Mouse (Mus musculus) forebrain, embryonic 12.5 days (tissue): Measurements from ENCODE around the gene Tmprss13. TPM values are rescaled to one million over a fixed set of nuclear protein-coding genes. Genes with fewer than 3 reads are reported as not detected.

Source experiments
- ATAC-seq: fragments of 200-750 bp; cut with Nextera tagmentation; 2 replicates; pipeline ENCODE4 v1.8.0; 2017; ENCODE audit warnings: moderate TSS enrichment; ENCODE audit not compliant: low FRiP score
- H3K27ac ChIP-seq: fragments of 300-500 bp; sonication (generic); 2 replicates; pipeline ENCODE4 v1.5.1; 2016; ENCODE audit warnings: mild to moderate bottlenecking
- H3K27me3 ChIP-seq: fragments of 300-500 bp; sonication (generic); 2 replicates; pipeline ENCODE4 v1.6.1; 2016; ENCODE audit warnings: mild to moderate bottlenecking
- H3K36me3 ChIP-seq: fragments of 300-500 bp; sonication (generic); replicated peaks from 2 replicates; pipeline ENCODE4 v1.6.1; 2016; ENCODE audit warnings: mild to moderate bottlenecking
- H3K4me1 ChIP-seq: fragments of 300-500 bp; sonication (generic); 2 replicates; pipeline ENCODE4 v1.6.1; 2016
- H3K4me2 ChIP-seq: fragments of 300-500 bp; sonication (generic); 2 replicates; pipeline ENCODE4 v1.6.1; 2016; ENCODE audit warnings: mild to moderate bottlenecking, moderate library complexity
- H3K4me3 ChIP-seq: fragments of 300-500 bp; sonication (generic); replicated peaks from 2 replicates; pipeline ENCODE4 v1.5.1; 2016; ENCODE audit warnings: mild to moderate bottlenecking
- H3K9ac ChIP-seq: fragments of 300-500 bp; sonication (generic); 2 replicates; pipeline ENCODE4 v1.6.1; 2016; ENCODE audit warnings: mild to moderate bottlenecking
- H3K9me3 ChIP-seq: fragments of 300-500 bp; sonication (generic); 2 replicates; pipeline ENCODE4 v1.6.1; 2016
- WGBS: fragments of 180-500 bp; shearing (Covaris S2); methylation state at CpG from one replicate; pipeline ENCODE4 v1.1.7; 2016; 5-methylcytosine and 5-hydroxymethylcytosine counted together
- polyA plus RNA-seq: library from polyadenylated mRNA; unstranded; fragments of >200 nt; fragmentation: Nextera tagmentation; extraction: Ambion mirVana; gene quantifications from 2 replicates; pipeline ENCODE4 v1.2.1, GENCODE M21; 2016

Tmprss13 gene
- polyA plus RNA-seq, 1 experiment from 2014 or later = 0.08 TPM

DNA sequence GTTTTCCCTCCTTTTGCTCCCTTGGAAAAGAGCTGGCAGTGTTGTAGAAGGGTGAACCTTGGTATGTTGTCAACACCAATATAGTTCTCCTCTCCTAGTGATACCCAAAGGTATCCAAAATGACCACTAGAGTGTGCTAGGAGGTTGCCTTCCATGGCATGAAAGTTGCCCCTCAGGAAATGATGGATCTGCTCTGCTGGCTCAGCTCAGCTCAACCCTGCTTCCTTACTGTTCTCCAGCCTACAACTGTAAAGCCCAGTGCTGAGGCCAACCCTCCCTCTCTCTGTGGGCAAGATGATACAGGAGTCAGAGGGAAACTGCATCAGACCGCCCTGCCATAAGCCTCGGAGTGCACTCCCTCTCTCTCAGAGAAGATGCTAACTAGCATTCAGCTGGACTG is 26.6 kb downstream of the Tmprss13 start:
- no peak overlapping the region for H3K4me2 ChIP-seq
- no peak overlapping the region for H3K9ac ChIP-seq
- no peaks in the 10 kb centered on the region for H3K9me3 ChIP-seq
- ATAC-seq = no peak
- H3K4me1 ChIP-seq = no peaks in the 10 kb centered on the region
- H3K27me3 ChIP-seq = no peaks in the 10 kb centered on the region
- H3K27ac ChIP-seq = no peak overlapping the region
- 80% methylated on average over 2 of the region's 2 CpGs for WGBS
- no peak overlapping the region for H3K4me3 ChIP-seq
- H3K36me3 ChIP-seq = no peaks in the 10 kb centered on the region

DNA sequence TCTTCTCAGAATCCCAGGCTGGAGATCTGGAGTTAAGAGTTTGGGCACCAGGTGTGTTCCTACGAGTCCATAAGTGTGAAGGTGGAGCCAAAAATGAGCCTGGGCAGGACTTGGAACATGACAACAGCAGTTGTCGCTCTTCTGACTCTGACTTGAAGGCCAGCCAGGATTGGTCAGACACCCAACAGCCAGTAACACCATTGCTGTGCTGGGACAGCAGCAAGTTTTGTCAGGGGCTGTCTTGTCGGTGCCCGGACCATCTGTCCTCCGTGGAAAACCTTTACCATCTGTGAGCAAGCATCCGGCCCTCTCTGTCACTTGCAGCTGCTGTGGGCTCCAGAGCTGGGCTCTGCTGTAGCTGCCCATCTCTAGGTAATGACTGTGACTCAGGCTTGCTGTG is 27.4 kb downstream of the Tmprss13 start:
- Histone ChIP-seq H3K27ac (no peak overlapping the region), H3K9me3 (no peaks in the 10 kb centered on the region), H3K9ac (no peak overlapping the region), H3K4me3 (no peak overlapping the region), H3K4me2 (no peak overlapping the region), H3K36me3 (no peaks in the 10 kb centered on the region), H3K27me3 (no peaks in the 10 kb centered on the region), H3K4me1 (no peaks in the 10 kb centered on the region)
- WGBS = 87% methylated on average over 6 of the region's 6 CpGs
- ATAC-seq = no peak

DNA sequence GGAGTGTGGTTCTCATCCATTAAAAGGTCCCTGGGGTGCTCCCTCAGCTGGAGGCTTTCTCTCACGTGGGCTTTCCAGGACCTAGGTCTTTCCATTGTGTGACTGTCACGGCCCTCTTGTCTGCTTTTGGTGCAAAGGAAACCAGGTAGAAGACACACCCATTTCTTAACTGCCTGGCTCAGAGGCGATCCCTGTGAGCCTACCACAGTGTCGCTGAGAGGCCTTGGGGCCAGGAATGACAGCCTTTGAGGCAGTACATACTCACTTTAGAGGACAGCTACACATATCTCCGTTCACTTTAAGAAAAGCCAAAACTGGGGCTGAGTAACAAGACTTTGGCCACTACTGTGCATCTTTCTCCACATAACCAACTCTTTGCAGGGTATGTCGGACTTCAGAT is 29.7 kb downstream of the Tmprss13 start:
- 78% methylated on average over 6 of the region's 6 CpGs for WGBS
- H3K4me3 ChIP-seq = no peak overlapping the region
- H3K9ac ChIP-seq = no peak overlapping the region
- H3K9me3 ChIP-seq = no peaks in the 10 kb centered on the region
- H3K36me3 ChIP-seq = no peaks in the 10 kb centered on the region
- no peaks in the 10 kb centered on the region for H3K4me1 ChIP-seq
- no peaks in the 10 kb centered on the region for H3K27me3 ChIP-seq
- no peak overlapping the region for H3K27ac ChIP-seq
- no peak for ATAC-seq
- no peak overlapping the region for H3K4me2 ChIP-seq

DNA sequence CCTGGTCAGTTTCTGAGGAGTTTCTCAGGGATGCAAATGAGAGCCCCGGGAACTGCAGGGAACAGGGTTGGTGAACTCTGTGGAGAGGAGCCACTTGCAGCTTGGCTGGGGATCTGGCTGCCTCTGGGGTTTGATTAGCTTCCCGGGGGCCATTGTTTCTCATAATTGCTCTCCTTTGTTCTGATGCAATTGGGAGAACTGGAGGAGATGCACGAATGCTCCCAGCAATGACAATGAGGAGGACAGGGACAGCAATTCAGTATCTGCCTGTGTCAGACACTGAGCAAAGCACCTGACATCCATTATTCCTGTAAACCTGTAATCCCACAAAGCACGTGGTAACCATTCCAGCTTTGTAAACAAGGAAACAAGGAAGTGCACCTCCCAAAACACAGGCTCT is 30.3 kb downstream of the Tmprss13 start:
- Histone ChIP-seq H3K9me3 (no peaks in the 10 kb centered on the region), H3K4me2 (no peak overlapping the region), H3K27me3 (no peaks in the 10 kb centered on the region), H3K27ac (no peak overlapping the region), H3K4me3 (no peak overlapping the region), H3K4me1 (no peaks in the 10 kb centered on the region), H3K9ac (no peak overlapping the region), H3K36me3 (no peaks in the 10 kb centered on the region)
- ATAC-seq = no peak
- WGBS = 15% methylated on average over 4 of the region's 4 CpGs

DNA sequence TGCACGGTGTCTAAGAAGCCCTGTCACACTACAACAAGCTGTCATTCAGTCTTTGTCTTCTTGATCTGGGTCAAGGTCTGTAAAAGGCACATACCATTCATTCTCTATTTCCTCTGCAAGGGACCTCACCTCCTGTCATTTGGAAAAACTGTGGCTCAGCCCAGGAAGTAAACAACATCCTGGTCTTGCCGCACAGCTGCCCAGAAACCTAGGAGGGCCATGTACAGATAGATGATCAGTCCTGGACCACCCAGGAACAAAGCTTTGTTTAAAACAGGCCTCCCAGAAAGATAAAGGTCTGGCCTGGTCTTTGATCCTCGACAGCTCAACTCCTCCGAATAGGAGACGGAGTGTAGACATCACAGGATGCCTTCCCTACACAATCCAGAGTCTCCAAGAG is 31.0 kb downstream of the Tmprss13 start:
- 70% methylated on average over 5 of the region's 5 CpGs for WGBS
- Histone ChIP-seq H3K4me1 (no peaks in the 10 kb centered on the region), H3K27me3 (no peaks in the 10 kb centered on the region), H3K36me3 (no peaks in the 10 kb centered on the region), H3K4me3 (no peak overlapping the region), H3K4me2 (no peak overlapping the region), H3K9ac (no peak overlapping the region), H3K9me3 (no peaks in the 10 kb centered on the region), H3K27ac (no peak overlapping the region)
- ATAC-seq = no peak

DNA sequence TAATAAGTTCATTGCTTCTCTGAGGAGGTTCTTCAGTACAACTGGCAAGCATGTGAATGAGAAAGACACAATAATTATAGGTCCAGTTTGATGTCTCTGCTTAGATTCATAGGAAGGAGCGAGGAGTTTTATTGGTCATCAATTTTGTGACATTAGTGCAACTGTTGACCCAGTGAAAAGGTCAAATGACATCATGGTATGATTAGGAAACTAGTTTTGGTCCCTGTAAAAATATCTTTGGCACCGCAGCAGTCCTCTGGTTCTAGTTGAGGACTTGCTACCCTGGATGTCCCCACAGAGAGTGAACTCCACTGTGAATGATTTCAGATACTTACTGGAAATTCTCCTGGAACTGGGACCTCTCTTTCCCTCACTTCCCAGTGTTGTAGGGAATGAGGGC is 36.3 kb downstream of the Tmprss13 start:
- 87% methylated on average over 2 of the region's 2 CpGs for WGBS
- no peaks in the 10 kb centered on the region for H3K4me1 ChIP-seq
- H3K4me3 ChIP-seq = no peak overlapping the region
- no peaks in the 10 kb centered on the region for H3K9me3 ChIP-seq
- no peak overlapping the region for H3K27ac ChIP-seq
- H3K4me2 ChIP-seq = no peak overlapping the region
- 0 out of 2 replicates have a peak, but pooled peaks cover 6% of the 10 kb centered on the region for H3K27me3 ChIP-seq
- H3K36me3 ChIP-seq = no peaks in the 10 kb centered on the region
- H3K9ac ChIP-seq = no peak overlapping the region
- ATAC-seq = no peak

DNA sequence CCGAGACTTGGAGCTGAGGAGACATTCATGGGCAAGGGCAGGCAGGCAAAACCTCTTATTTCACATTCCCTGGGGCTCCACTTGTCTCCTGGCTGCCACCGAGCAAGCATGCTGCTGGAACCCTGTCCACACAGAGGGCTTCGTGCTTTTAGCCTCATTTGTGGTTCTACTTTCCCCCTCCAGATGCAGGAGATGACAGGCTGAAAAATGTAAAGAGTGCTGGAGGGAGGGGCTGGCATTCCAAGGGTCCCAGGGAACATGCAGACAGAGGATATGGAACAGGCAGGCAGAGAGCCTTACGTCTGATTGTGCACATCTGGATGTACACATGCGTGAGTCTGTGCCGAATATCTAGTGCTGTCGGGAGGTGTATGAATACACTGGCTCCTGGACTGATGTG is 39.5 kb downstream of the Tmprss13 start:
- Histone ChIP-seq H3K4me3 (no peak overlapping the region), H3K9ac (no peak overlapping the region), H3K4me2 (no peak overlapping the region), H3K9me3 (no peaks in the 10 kb centered on the region), H3K36me3 (no peaks in the 10 kb centered on the region), H3K4me1 (0 out of 2 replicates have a peak, but pooled peaks cover 2% of the 10 kb centered on the region), H3K27ac (no peak overlapping the region), H3K27me3 (0 out of 2 replicates have a peak, but pooled peaks cover 6% of the 10 kb centered on the region)
- no peak for ATAC-seq
- 82% methylated on average over 7 of the region's 7 CpGs for WGBS

DNA sequence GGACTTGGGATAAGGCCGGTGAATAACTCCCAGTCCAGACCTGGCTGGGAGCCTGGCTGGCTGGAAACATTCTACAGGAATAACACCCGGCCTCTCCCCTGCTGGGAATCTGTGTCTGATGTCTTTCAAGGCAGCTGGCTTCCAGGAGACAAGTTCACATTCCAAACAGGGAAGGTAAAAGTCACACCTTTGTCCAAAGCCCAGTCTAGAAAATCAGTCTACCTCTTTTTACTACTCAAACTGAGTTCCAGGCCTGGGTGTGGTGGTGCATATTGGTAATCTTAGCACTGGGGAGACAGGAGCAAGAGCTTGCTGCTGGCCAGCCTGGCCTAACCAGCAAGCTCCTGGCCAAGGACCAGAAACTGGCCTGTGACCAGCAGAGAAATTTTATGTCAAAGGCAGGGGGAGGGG is 43.2 kb downstream of the Tmprss13 start:
- Histone ChIP-seq H3K4me3 (no peak overlapping the region), H3K9me3 (no peaks in the 10 kb centered on the region), H3K9ac (no peak overlapping the region), H3K36me3 (no peaks in the 10 kb centered on the region), H3K27me3 (0 out of 2 replicates have a peak, but pooled peaks cover 10% of the 10 kb centered on the region), H3K4me1 (0 out of 2 replicates have a peak, but pooled peaks cover 2% of the 10 kb centered on the region), H3K27ac (no peak overlapping the region), H3K4me2 (no peak overlapping the region)
- no peak for ATAC-seq
- 45% methylated on average over 2 of the region's 2 CpGs for WGBS

DNA sequence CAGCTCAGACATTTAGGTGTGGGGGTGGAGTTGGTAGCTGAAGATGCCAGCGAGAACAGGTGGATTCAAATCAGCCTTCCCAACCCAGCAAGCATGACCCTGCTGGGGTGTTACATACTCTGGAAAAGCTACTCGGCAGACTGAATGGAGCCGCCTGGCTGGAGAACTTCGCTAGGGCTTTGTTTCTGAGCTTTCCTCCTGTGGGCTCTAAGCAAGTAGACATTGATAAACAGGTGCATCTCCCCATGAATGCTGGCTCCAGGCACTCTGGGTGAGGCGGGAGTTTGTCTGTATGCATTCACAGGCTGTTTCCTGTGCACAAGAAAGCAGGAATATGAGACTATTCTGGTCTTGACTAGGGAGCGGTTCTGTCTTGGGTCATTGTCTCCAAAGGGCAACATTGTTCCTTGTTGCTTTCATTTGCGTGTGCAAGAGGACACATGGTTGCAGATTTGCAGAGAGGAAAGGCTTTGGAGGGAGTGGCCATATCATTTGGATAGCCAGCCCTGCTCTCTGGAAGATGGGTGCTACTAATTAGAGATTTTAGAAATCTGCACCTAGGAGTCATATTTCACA is 44.8 kb downstream of the Tmprss13 start:
- H3K27me3 ChIP-seq = 0 out of 2 replicates have a peak, but pooled peaks cover 5% of the 10 kb centered on the region
- 0 out of 2 replicates have a peak, but pooled peaks cover 2% of the 10 kb centered on the region for H3K4me1 ChIP-seq
- H3K4me2 ChIP-seq = no peak overlapping the region
- 61% methylated on average over 7 of the region's 7 CpGs for WGBS
- no peak overlapping the region for H3K4me3 ChIP-seq
- no peak overlapping the region for H3K27ac ChIP-seq
- no peak overlapping the region for H3K9ac ChIP-seq
- no peaks in the 10 kb centered on the region for H3K36me3 ChIP-seq
- H3K9me3 ChIP-seq = no peaks in the 10 kb centered on the region
- ATAC-seq = no peak

DNA sequence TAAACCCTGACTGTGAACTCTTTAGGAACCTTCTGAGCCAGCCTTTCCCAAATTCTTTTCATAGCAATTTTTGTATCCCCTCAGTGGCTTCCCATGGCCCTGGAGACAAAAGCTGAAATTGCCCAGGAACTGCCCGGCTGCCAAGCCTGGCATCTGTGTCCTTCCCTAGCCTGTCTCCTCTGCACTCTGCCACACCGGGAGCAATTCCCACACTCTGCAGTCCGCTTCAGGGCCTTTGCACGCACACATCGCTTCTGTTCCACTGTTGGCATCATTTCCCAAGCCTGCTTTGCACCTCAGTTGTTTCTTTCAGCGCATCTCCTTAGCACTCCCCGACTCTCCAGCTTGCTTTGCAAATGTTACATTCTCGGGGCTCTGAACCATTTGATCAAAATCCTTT is 48.8 kb downstream of the Tmprss13 start:
- Histone ChIP-seq H3K9me3 (no peaks in the 10 kb centered on the region), H3K36me3 (no peaks in the 10 kb centered on the region), H3K4me2 (no peak overlapping the region), H3K9ac (no peak overlapping the region), H3K4me3 (no peak overlapping the region), H3K27ac (no peak overlapping the region), H3K4me1 (peaks cover 23% of the 10 kb centered on the region), H3K27me3 (0 out of 2 replicates have a peak, but pooled peaks cover 7% of the 10 kb centered on the region)
- WGBS = 77% methylated on average over 8 of the region's 8 CpGs
- no peak for ATAC-seq

DNA sequence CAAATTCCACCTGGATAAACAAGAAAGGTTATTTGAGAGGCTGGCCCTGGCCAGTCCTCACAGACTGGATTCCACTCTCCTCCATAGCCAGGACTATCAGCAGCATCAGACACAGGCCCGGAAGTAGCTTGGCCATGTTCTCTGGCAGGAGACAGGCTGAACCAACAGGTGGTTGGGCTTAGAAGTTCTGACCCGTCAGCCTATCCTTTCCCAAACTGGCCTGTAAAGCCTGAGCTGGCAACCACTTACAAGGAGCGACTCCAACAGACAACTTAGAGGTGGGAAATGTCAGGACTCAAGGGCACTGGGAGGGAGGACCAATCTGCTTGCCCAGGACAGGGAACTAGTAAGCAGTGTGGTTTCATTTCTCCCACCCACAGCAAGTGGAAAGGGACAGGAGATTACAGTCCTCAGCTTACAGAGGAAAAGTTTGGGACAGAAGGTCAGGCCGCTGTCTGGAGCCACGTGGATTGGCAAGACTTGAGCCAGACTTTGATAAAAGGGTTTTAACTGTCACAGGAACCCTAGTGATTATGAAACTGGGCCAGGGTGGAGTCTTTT is 49.5 kb downstream of the Tmprss13 start:
- Histone ChIP-seq H3K4me3 (no peak overlapping the region), H3K36me3 (no peaks in the 10 kb centered on the region), H3K4me2 (no peak overlapping the region), H3K9ac (no peak overlapping the region), H3K4me1 (peaks cover 23% of the 10 kb centered on the region), H3K27ac (no peak overlapping the region), H3K9me3 (no peaks in the 10 kb centered on the region), H3K27me3 (0 out of 2 replicates have a peak, but pooled peaks cover 7% of the 10 kb centered on the region)
- 77% methylated on average over 5 of the region's 5 CpGs for WGBS
- no peak for ATAC-seq

DNA sequence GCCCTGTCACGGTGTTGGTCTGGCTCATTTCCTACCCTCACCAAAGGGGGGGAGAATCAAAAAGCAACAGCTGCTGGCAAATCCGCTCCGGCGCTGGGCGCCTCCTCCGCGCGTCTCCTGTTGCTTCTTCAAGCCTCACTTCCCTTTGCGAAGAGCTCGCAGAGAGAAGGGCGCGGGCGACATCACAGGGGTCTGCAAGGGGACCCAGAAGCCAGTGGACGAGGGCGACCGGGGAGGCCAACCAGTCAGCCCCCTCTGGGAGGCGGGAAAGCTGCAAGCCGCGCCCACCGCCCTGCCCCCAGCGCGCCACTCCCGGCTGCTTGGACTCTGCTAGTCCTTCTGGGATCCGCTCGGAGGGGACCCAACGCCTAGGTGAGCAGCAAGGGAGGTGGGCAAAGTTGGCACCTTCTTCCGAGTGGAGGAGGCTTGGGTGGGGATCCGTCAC is 51.2 kb downstream of the Tmprss13 start, which contains the start of gene Fxyd6:
Fxyd6 (plus strand) TSS at position 69 of the 445 bp plus-strand sequence.
- Histone ChIP-seq H3K36me3 (peaks cover 9% of the 10 kb centered on the region), H3K4me1 (peaks cover 23% of the 10 kb centered on the region), H3K4me2 (peak within 1 kb of the TSS; percentile 74), H3K27ac (peak within 1 kb of the TSS; percentile 83), H3K27me3 (0 out of 2 replicates have a peak, but pooled peaks cover 7% of the 10 kb centered on the region), H3K9me3 (no peaks in the 10 kb centered on the region), H3K9ac (peak within 1 kb of the TSS; percentile 86), H3K4me3 (peak within 1 kb of the TSS; percentile 69)
- ATAC-seq = peak; percentile 88
- under 1% methylated on average over 28 of the region's 28 CpGs for WGBS
